Mouse (Mus musculus): Measurements from ENCODE around the gene Btbd35f3.
"Not testable (repeated sequence)": the region's sequence is repeated elsewhere in the genome, so short reads cannot be mapped to it uniquely, and the experiment has no call there.

Btbd35f3 gene

DNA sequence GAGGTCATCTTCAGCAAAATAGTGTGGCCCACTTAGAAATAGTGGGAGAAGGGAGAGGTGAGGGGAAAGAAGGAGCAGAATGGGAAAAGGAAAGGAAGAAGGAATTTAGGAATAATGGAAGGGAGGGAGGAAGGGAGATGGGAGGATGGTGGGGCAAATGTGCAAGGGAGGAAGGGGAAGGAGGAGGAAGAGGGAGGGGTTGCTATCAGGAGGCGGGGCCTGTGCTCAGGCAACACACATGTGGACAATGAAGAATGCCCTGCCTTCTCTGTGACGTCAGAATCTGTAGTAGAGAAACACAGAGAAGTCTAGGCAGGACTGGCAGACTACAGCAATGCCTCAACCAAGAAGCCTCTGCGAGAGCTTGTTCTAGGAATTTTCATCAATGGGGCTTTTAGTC lies at the start of gene Btbd35f3:
Btbd35f3 (plus strand) TSS at position 301 of the 400 bp plus-strand sequence.
- DNase-seq (ENCODE audit: low spot score in 2 of 2) = not testable (repeated sequence)
